Mouse (Mus musculus): ENCODE results near the gene Loxl3. TPM values are rescaled to one million over a fixed set of nuclear protein-coding genes. Genes with fewer than 3 reads are reported as not detected.

The Loxl3 gene
- polyA plus RNA-seq (2012; rRNA removed): 6.7 and 7.3 TPM in 2 replicates

DNA sequence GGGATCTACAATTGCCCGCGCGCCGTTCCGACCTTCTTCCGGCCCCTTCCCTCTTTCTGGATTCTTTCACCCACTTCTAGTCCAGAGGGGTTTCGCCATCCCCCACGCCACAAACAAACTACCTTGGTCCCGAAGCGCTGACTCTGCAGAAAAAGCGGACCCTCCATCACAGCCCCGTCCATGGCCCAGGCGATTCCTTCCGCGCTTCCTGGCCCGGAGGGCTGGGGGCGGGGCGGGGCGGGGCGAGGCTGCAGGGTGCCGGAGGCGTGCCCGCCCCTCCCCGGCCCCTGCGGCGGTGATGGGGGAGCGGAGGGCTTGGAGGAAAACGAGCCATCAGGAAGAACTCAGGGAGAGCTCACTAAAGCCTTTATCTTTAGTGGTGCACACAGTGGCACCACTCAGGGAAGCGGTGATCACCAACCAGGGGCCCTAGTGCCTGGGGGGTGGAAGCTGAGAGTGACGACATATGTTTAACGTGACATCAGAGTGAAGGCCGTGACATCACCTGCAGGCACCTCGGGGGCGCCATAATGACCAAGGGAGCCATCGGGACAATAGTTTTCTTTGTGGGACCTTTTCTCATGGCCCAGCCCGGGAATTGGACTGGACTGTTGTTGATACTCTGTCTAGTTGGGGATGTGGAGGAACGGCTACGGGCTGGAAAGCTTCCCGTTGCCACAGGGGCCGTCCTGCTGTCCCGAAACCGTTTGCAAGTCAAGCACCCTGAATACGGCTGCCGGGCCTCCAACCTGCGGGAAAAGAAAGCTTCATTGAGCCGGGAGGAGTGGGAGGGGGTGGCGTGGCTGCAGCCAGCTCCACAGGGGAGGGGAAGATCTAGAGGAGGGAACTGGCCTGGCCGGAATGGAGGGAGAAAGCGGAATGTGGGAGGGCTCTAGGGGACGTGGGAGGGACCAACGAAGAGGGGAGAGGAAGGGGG is at the start of gene Loxl3, which contains the start of gene Dok1:
Gene Loxl3 (plus strand): TSS at position 925 of the 937 bp plus-strand sequence.
Gene Dok1 (minus strand): TSS at position 223 of the 937 bp plus-strand sequence.
- DNase-seq (ENCODE audit: low read depth): peak; percentile 80
- TF ChIP-seq POLR2A (IDR thresholded peaks at IDR 0.05; ENCODE audit: borderline replicate concordance, extremely low read depth, insufficient read depth, insufficient read length, poor library complexity, severe bottlenecking) (no peak), CTCF (IDR thresholded peaks at IDR 0.05; ENCODE audit: borderline replicate concordance, extremely low read depth, insufficient read depth, insufficient read length) (no peak)

DNA sequence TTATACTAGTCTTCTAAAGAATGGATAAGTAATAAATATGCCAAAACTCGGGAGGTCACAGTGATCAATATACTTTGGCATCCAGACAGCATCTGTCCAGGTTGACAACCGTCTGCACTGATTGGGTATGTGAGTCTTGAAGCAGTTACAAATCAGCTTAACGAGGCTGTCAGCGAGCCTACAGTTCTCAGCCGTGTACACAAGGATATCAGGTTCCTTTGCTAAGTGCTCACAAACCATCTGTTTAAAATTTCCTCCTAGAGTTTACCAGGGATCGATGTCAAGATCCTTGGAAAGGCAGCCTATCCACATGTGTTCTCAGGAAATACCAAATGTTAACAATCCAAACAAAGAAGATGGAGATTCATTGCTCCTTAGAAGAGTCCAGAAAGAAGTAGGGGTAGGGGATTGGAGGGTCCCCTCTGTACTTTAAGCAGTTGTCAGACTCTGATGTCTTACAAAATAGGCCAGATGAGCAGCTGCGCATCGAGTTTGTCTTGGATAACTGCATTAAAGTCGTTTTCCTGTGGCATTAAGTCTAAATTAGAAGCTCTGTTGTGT is 46.5 kb upstream of the Loxl3 start:
- TF ChIP-seq CTCF (IDR thresholded peaks at IDR 0.05; ENCODE audit: borderline replicate concordance, extremely low read depth, insufficient read depth, insufficient read length) (no peak), POLR2A (IDR thresholded peaks at IDR 0.05; ENCODE audit: borderline replicate concordance, extremely low read depth, insufficient read depth, insufficient read length, poor library complexity, severe bottlenecking) (no peak)
- DNase-seq (ENCODE audit: low read depth): peak; percentile 32

DNA sequence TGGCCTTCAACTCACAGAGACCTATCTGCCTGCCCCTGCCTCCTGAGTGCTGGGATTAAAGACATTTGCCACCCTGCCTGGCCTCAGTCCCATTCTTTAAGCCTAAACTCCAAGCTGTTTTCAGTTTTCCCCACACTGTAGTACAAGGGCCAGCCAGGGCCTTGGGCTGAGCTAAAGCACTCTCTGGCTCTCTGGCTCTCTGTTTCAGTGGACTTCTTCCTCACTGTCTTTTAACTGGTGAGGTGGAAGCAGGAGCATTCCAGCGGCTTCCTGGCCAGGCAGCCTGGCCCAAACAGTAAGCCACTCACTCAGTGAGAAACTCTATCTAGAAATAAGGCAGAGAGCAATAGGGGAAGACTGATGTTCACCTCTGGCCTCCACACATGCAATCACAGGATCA is 40.3 kb upstream of the Loxl3 start:
- TF ChIP-seq CTCF (IDR thresholded peaks at IDR 0.05; ENCODE audit: borderline replicate concordance, extremely low read depth, insufficient read depth, insufficient read length) (no peak), POLR2A (IDR thresholded peaks at IDR 0.05; ENCODE audit: borderline replicate concordance, extremely low read depth, insufficient read depth, insufficient read length, poor library complexity, severe bottlenecking) (no peak)
- no peak for DNase-seq (ENCODE audit: low read depth)

DNA sequence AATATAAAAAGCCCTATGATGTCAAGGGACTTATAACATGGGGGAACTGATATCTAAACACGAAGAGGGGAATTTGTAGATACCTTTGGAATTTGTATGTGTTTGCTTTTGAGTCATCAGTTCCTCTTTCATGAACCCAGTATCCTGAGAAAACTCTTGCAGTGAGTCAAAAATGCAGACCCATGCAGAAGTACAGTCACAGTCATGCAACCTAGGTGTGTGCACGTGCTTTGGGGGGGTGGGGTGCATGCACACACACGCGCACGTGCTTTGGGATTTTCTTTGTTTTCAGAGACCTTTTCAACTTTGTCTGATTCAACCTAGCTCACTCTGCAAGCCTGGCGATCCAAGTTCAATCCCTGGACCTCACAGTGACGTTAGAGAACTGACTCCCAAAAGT is 39.6 kb upstream of the Loxl3 start:
- DNase-seq (ENCODE audit: low read depth): no peak
- TF ChIP-seq CTCF (IDR thresholded peaks at IDR 0.05; ENCODE audit: borderline replicate concordance, extremely low read depth, insufficient read depth, insufficient read length) (no peak), POLR2A (IDR thresholded peaks at IDR 0.05; ENCODE audit: borderline replicate concordance, extremely low read depth, insufficient read depth, insufficient read length, poor library complexity, severe bottlenecking) (no peak)

DNA sequence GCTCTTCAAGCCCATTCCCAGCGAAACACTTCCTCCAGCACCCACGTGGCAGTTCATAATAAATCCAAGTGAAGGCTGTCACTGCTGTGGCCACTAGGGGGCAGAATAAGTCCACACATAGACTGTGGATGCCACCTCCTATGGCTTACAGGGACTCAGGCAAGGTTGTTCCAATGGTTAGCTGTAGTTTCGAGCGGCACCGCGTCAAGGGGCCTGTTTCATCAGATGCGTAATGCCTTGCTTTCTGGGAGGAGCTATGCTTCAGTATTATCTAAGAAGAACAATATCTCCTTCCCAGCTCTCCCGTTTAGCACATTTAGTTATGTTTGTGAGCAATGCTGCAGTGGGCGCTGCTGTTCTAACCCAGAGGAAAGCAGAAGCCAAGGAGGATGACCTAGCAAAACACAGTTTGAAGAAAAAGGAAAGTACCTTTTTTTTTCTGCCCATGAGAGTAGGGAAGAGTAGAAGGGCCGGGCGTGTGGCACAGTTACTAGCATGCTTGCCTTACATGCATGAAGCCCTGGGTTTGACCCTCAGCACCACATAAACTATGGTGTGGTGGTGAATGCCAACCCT is 37.1 kb upstream of the Loxl3 start:
- DNase-seq (ENCODE audit: low read depth): peak; percentile 96
- TF ChIP-seq CTCF (IDR thresholded peaks at IDR 0.05; ENCODE audit: borderline replicate concordance, extremely low read depth, insufficient read depth, insufficient read length) (peak; percentile 96), POLR2A (IDR thresholded peaks at IDR 0.05; ENCODE audit: borderline replicate concordance, extremely low read depth, insufficient read depth, insufficient read length, poor library complexity, severe bottlenecking) (no peak)

DNA sequence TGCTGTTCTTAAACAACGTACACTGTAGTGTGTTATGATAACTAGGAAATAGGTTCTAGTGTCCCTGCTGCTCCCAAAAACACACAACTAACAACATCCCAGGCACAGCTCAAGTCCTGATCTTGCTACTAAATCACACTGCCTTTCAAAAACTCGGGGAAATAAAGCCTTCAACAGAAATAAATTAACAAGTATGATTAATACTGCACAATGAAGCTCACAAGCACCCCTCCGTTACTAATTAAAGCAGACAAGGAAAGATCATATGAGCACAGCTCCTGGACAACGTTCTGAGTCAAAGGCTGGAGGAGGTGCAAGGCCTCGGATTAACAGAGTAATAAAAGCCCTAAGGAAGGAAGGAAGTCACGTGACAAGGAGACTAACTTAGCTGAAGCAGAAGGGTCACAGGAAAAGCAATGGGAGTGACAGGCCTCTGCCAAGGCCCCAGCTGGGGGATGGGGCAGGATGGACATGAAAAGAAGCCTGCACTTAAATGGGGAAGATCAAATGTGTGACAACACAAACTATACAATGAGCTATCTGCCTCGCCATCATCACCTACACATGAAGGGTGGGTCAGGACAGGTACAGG is 36.4 kb upstream of the Loxl3 start:
- no peak for TF ChIP-seq CTCF (IDR thresholded peaks at IDR 0.05; ENCODE audit: borderline replicate concordance, extremely low read depth, insufficient read depth, insufficient read length)
- no peak for TF ChIP-seq POLR2A (IDR thresholded peaks at IDR 0.05; ENCODE audit: borderline replicate concordance, extremely low read depth, insufficient read depth, insufficient read length, poor library complexity, severe bottlenecking)
- DNase-seq (ENCODE audit: low read depth): peak; percentile 16

DNA sequence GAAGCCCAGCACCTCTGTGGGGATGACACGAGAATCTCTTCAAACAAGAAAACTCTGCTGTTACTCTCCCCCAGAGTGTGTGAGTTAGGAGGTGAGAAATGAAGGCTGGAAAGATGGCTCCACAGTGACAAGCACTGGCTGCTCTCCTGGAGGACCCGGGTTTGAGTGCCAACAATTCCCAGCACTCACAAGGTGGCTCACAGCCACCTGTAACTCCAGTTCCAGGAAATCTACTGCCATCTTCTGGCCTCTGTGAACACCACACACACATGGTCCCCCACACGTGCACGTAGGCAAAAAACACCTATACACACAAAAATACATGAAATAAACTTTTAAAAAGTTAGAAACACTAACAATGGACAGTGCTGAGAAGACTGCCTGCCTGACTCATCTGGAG is 35.6 kb upstream of the Loxl3 start:
- TF ChIP-seq POLR2A (IDR thresholded peaks at IDR 0.05; ENCODE audit: borderline replicate concordance, extremely low read depth, insufficient read depth, insufficient read length, poor library complexity, severe bottlenecking) (no peak), CTCF (IDR thresholded peaks at IDR 0.05; ENCODE audit: borderline replicate concordance, extremely low read depth, insufficient read depth, insufficient read length) (peak; percentile 7; the same call in 1 of the 2 replicates)
- DNase-seq (ENCODE audit: low read depth): no peak

DNA sequence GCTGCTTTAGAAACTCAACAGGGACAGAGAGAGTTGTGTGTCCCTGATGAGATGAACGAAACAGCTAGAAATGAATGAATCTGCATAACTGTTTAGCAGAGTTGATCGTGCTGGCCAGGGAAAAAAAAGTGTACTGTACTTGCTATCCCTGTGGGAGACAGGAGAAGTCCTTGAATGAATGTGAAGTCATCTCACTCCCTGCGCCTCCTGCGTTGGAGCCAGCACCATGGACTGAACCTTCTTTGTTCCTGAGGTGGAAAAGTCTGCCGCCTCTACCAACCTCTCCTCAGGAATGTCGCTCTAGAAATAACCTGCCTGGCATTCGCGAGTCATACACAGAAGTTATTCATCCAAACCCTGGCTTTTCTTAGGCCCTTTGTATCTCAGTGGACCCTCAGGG is 34.0 kb upstream of the Loxl3 start:
- TF ChIP-seq CTCF (IDR thresholded peaks at IDR 0.05; ENCODE audit: borderline replicate concordance, extremely low read depth, insufficient read depth, insufficient read length): no peak
- DNase-seq (ENCODE audit: low read depth): no peak

DNA sequence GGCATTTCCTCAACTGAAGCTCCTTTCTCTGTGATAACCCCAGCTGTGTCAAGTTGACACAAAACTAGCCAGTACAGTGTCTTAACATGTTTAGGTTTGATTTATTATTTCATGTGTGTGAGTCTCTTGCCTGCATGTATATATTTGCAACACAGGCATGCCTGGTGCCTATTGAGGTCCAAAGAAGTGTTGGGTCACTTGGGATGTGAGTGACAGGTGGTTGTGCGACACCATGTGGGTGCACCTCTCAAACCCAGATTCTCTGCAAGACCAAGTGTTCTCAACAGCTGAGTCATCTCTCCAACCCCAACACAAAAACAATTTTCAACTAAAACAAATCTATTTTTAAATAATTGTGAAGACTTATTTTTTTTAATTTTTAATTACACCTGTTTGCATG is 30.9 kb upstream of the Loxl3 start:
- no peak for TF ChIP-seq CTCF (IDR thresholded peaks at IDR 0.05; ENCODE audit: borderline replicate concordance, extremely low read depth, insufficient read depth, insufficient read length)
- TF ChIP-seq POLR2A (IDR thresholded peaks at IDR 0.05; ENCODE audit: borderline replicate concordance, extremely low read depth, insufficient read depth, insufficient read length, poor library complexity, severe bottlenecking): no peak
- DNase-seq (ENCODE audit: low read depth): no peak

DNA sequence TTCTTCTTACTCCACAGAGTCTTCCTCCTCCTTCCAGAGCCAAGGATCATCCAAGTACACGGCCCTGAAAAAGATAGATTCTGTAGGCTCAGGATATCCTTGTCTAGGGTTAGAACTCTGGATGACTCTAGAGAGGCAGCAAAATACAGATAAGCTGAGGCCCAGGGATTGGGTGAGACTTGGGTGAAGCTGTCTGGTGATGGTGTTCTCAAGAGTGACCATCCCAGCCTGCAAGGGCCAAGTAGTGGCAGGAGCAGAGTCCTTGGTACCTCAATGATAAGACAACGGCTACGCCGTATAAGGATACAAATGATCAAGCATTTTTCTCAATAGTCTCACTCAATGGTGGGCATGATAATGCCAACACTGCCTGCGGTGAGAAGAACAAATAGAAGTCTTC is 30.1 kb upstream of the Loxl3 start:
- DNase-seq (ENCODE audit: low read depth): no peak
- TF ChIP-seq POLR2A (IDR thresholded peaks at IDR 0.05; ENCODE audit: borderline replicate concordance, extremely low read depth, insufficient read depth, insufficient read length, poor library complexity, severe bottlenecking) (no peak), CTCF (IDR thresholded peaks at IDR 0.05; ENCODE audit: borderline replicate concordance, extremely low read depth, insufficient read depth, insufficient read length) (no peak)

DNA sequence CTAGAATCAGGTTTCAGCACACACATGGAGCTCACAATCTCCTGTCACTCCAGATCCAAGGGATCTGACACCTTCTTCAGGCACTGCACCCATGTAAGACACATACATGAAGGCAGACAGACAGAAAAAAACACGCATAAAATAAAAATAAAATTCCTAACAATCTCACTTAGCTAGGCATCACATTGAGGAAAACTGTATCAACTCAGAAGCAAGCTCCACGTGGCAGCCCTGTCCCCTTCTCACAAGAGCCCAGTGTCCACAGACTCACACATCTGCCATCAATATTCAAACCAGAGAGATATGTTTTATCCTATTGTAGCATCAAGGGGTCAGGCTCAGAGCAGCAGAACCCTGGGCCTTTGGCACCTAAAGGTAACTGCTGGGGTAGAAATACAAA is 29.7 kb upstream of the Loxl3 start:
- no peak for DNase-seq (ENCODE audit: low read depth)
- no peak for TF ChIP-seq CTCF (IDR thresholded peaks at IDR 0.05; ENCODE audit: borderline replicate concordance, extremely low read depth, insufficient read depth, insufficient read length)
- TF ChIP-seq POLR2A (IDR thresholded peaks at IDR 0.05; ENCODE audit: borderline replicate concordance, extremely low read depth, insufficient read depth, insufficient read length, poor library complexity, severe bottlenecking): no peak
